Mouse (Mus musculus) urinary bladder, postnatal 25 days (tissue): Measurements from ENCODE around the gene Ttc33.

Experiments used
- DNase-seq: peaks from one replicate; pipeline ENCODE4 v3.0.0; 2022; ENCODE audit warnings: low spot score

The Ttc33 gene

GRCm38 (mm10) chr15:5185366-5186292, at the start of gene Ttc33:
Gene Ttc33 (plus strand): TSS chr15:5185525.
- DNase-seq = peak; percentile 67

DNA sequence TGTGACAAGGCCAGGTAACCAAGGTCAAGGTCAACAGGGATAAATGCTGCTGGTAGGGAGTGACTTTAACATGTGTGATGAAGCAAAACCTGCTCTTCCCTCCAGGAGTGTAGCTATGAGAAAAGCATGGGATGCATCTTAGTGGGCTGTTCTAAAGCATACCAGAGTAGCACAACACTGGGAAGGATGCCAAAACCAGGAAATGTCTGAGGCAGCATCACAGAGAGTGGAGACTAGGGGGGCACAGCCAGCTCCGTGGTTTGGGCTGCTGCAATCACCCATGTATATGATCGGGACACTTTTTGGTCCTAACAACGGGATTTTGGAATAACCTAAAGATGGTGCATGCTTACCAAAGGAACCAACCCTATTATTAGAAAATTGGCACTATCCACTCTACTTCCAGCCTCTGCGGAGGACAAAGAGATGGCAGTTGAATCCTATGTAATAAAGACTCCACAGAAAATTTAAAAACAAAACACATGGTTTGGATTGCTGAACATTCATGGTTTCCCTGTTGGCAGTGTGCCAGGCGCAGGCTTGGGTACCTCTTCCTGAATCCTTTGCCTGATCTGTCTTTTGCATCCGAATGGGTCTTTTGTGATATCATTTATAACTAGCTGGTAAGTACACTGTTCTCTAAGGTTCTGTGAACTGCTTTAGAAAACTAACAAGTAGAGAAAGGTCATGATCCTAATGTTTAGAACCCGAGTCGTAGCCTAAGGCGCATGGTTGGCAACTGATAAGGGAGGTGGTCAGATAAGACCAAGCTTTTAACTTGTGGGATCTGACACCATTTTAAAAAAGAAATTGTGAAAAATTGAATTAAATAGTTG, 47.1 kb upstream of the Ttc33 start:
- DNase-seq = no peak

DNA sequence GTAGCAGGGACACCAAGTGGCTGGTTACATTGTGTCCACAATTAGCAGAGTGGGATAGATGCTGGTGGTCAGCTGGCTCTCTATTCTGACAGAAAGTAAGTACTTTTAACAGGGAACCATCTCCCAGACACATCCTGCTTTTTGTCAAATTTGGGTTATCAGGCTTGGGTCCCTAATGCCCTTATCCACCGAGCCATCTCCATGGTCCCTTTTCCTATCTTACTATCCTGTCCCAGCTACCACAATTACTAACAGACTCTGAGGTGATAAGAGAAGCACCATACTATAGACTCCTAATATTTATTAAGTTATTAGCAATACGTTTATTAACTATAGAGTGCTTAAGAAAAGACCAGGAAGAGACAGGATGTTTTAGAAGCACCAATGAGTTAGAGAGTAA, 46.0 kb upstream of the Ttc33 start:
- DNase-seq = no peak

DNA sequence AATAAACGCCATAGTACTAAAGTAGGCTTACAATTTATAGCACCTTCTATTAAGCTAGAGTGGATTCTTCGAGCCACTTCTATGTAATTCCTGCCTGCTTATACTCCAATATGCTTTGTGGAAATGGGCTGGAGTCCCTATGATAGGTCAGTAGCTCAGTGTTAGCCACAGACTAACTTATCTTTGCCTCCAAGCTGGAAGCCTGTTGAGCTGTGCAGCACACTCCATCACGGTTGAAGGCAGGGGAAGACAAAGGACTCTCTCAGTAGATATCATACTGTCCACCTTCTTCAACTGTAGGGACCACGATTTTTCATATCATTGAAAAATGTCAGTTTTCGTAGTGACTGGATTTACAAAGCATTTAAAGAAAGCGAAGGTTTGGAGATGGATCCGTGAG, 45.5 kb upstream of the Ttc33 start:
- no peak for DNase-seq

DNA sequence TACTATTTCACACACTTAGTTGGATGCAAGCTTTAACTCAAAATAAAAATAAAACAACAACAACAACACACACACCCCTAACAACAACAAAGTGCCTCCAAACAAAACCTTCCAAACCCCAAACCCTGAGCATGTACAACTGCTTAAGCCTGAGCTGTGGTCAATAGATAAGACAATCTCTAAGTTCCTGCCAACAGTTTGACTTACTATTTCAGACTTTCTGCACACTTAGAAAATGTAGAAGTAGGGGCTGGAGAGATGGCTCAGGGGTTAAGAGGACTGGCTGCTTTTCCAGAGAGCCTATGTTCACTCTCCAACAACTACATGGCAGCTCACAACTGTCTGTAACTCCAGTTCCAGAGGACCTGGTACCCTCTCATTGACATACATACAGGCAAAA, 45.0 kb upstream of the Ttc33 start:
- no peak for DNase-seq

DNA sequence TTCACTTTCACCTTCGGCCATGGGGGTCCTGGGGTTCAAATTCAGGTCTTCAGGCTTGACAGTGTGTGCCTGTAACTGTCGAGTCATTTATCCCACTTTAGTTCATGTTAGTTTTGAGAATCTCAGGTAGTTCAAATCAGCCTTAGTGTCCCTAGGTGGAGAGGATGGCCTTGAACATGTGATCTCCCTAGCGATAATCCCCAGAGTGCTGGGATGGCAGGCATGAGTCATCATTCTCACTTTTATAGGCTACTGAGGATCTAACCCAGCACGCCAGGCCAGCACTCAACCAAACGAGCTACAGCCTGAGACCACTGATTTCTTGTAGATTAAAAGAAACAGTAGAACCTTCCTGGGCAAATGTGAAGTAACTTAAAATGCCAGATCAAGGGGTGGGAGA, 43.3 kb upstream of the Ttc33 start:
- no peak for DNase-seq

GRCm38 (mm10) chr15:5142714-5143113, 42.6 kb upstream of the Ttc33 start:
- DNase-seq = no peak

- DNase-seq = peak; percentile 72
Measured at GRCm38 (mm10) chr15:5143361-5144020, 41.8 kb upstream of the Ttc33 start, which contains the start of gene Prkaa1. Gene Prkaa1 (plus strand): TSS chr15:5143861.

DNA sequence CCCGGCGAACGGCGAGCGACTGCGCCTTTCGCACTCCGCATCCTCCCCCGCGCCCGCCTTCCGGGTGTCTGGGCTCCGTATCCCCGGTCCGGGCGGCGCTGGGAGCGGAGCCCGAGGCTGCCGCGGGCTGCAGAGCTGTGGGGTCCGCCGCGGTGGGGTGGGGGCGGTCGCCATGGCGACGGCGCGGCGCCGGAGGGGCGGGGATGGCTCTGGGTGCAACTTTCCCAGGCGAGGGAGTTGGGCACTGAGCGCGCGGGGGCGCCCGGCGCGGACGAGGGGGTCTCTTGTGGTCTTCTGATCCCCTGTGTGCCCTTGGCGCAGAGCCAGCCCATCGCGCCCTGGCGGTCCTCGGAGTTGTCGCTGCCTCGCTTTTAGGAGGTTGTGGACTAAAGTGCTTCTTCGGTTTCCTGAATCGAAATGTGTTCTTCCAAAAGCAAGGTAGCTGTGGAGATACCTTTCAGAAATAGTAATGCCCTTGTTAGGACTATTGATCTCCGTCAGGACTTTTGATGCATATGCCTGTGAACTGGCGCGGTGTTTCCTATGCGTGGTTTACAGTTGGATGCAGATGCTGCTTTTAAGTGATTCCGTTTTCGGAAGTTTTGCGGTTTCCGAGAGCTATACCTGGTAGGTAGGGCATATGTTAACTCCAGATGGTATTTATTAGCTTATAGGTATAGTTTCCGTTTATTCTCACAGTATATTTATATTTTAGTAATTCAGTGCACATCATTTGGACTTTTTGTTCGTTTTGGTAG, 41.1 kb upstream of the Ttc33 start:
- DNase-seq = peak; percentile 59

- no peak for DNase-seq
Measured at GRCm38 (mm10) chr15:5145196-5145945, 40.0 kb upstream of the Ttc33 start.

DNA sequence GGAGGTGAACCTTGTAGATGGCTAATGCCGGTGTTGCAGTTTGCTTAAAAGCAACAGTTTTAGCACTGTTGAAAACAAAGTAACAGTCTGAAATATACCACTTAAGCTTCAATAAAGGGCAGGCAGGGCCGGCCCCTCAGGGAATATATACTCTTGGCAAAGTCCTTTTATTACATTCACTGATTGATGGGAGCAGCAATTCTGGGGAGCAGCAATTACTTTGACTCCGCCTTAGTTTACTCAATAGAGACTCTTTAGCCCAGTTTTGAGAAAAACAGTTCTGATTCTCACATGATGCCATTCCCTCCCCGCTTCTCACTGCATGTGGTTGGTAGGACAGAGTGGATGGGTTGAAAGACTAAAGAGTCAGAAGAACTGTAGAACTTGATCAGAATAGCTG, 36.1 kb upstream of the Ttc33 start:
- no peak for DNase-seq

DNA sequence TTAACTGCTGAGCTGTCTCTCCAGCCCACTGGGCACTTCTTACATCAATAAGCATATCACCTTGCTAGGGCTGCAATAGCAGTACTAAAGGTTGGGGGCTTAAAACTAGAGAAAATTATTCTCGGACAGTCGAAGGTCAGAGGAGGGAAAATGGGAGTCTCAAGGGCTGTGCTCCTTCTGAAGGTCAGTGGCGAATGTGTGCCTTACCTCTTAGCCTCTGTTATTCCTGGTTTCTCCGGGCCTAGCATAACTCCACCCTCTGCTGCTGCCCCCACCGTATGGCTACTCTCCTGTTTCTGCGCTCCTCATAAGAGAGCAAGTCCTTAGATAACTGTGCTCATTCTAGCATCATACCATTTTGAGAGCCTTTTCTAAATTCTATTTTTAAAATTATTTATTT, 33.2 kb upstream of the Ttc33 start:
- no peak for DNase-seq

GRCm38 (mm10) chr15:5154621-5155020, 30.7 kb upstream of the Ttc33 start:
- DNase-seq = no peak

DNA sequence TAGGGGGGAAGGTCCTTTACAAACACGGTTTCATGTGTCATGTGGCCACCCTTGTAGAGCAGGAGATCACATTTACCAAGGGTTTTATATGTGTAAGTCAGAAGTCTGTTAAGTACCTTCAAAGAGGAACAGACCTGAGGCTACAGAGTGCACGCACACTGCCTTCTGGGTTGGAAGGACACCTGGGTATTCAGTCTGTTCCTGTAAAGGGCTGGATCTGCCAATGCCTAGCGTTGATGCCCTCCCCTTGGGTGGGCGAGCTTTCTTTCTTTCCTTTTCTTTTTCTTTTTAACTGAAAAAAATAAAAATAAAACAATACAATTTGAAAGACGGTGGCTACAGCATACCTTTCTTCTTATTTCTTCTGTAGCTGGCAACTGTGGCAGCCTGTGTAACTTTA, 30.2 kb upstream of the Ttc33 start:
- no peak for DNase-seq

- DNase-seq = no peak
Measured at GRCm38 (mm10) chr15:5156355-5156754, 29.0 kb upstream of the Ttc33 start.

DNA sequence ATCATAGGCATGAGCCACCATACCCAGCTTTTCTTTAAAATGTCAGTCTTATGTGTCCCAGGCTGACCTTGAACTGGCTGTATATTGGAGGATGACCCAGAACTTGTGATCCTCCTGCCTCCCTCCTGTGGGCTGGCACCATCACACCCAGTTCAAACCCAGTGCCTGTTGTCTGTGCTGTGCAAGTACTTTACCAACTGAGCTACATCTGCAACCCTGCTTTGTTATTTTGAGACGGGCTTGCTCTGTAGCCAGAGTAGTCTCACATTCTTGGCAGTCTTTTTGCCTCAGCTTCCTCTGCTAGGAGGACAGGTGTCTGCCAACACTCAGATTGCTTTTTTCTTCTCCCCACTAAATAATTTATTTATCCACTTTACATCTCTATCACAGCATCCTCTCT, 27.9 kb upstream of the Ttc33 start:
- no peak for DNase-seq

DNA sequence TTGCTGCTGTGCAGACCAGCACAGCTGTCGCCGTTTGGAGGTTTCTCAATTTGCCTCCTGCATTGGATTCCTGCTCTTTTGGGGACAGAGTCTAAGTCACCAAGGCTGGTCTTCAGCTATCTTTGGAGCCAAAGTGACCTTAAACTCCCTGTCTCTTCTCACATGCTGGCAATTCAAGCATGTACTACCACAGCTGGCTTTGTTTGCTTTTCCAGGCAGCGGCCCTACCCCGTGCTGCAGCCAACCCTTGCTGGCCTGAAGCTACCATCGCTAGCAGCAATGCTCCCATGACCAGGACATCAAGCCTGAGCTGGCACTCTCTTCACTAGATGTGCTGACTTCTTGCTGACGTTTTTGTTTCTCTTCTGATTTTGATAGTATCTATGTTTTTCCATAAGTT, 26.5 kb upstream of the Ttc33 start:
- no peak for DNase-seq

DNA sequence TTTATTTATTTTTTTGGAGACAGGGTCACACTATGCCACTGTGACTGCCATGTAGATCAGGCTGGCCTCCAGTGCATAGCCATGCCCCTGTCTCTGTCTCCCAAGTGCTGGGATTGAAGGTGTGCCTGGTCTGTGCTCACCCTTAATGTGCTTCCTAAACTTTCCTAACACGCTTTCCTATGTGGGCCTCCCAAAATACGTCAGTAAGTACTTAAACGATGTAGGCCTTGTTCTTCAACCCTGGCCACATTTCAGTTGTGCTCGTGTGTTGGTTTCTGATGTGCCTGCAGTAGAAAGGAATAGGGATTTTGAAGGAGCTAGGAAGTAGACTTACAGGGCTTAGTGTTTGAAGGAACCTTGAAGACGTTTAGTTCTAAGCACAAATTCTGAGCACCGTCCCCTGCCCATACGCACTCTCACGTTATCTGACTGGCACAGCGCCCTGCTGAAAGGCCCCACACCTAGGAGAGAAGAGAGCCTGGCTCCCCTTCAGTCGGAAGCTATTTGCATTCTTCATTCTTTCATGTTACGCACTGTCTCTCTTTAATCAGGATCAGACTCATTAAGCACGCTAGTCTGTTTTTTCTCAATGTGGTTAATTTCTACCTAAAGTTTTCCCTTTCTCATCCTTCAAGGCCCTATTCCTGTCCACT, 20.1 kb upstream of the Ttc33 start:
- no peak for DNase-seq

- no peak for DNase-seq
Measured at GRCm38 (mm10) chr15:5173217-5173820, 12.0 kb upstream of the Ttc33 start.
